Mouse (Mus musculus) forebrain, postnatal 0 days (tissue): ENCODE measurements at regions not wholly inside any gene's neighbourhood (a gene's known extent, or its start where the extent isn't known, plus 50 kb on each side); places are given as distances from the start of the nearest gene placed in this dataset.
"Not testable (repeated sequence)": the region's sequence is repeated elsewhere in the genome, so short reads cannot be mapped to it uniquely, and the experiment has no call there.

Experiments used
- ATAC-seq: fragments of 200-750 bp; cut with Nextera tagmentation; 2 replicates; pipeline ENCODE4 v1.8.0; 2017; ENCODE audit warnings: mild to moderate bottlenecking, moderate library complexity
- DNase-seq: peaks from one replicate; pipeline ENCODE4 v3.0.0-alpha.2; 2015
- H3K27ac ChIP-seq: fragments of 300-500 bp; sonication (generic); 2 replicates; pipeline ENCODE4 v1.5.1; 2014; ENCODE audit warnings: low read depth, mild to moderate bottlenecking, antibody characterized with exemption, low read length, moderate library complexity, mixed read lengths
- H3K27me3 ChIP-seq: fragments of 300-500 bp; sonication (generic); 2 replicates; pipeline ENCODE4 v1.6.1; 2014; ENCODE audit warnings: mild to moderate bottlenecking, low read length, mixed read lengths; ENCODE audit not compliant: insufficient read depth
- H3K36me3 ChIP-seq: fragments of 300-500 bp; sonication (generic); 2 replicates; pipeline ENCODE4 v1.6.1; 2014; ENCODE audit warnings: mild to moderate bottlenecking, moderate library complexity; ENCODE audit not compliant: insufficient read depth
- H3K4me1 ChIP-seq: fragments of 300-500 bp; sonication (generic); 2 replicates; pipeline ENCODE4 v1.6.1; 2014; ENCODE audit warnings: antibody characterized with exemption; ENCODE audit not compliant: insufficient read depth
- H3K4me2 ChIP-seq: fragments of 300-500 bp; sonication (generic); 2 replicates; pipeline ENCODE4 v1.6.1; 2014; ENCODE audit warnings: low read depth, mild to moderate bottlenecking, moderate library complexity
- H3K4me3 ChIP-seq: fragments of 300-500 bp; sonication (generic); 2 replicates; pipeline ENCODE4 v1.5.1; 2014; ENCODE audit warnings: low read depth, low read length, mixed read lengths
- H3K9ac ChIP-seq: fragments of 300-500 bp; sonication (generic); 2 replicates; pipeline ENCODE4 v1.6.1; 2014; ENCODE audit warnings: mild to moderate bottlenecking
- H3K9me3 ChIP-seq: fragments of 300-500 bp; sonication (generic); 2 replicates; pipeline ENCODE4 v1.6.1; 2016; ENCODE audit warnings: low read length
- CTCF ChIP-seq: sonication (generic); IDR thresholded peaks from 2 replicates; pipeline ENCODE4 v1.5.1; 2016; ENCODE audit warnings: antibody characterized with exemption, control low read depth, low read depth
- WGBS: fragments of 180-500 bp; shearing (Covaris S2); extraction: QIAGEN DNeasy Blood & Tissue Kit; methylation state at CpG from one replicate; pipeline ENCODE4 v1.1.7; 2014; 5-methylcytosine and 5-hydroxymethylcytosine counted together

DNA sequence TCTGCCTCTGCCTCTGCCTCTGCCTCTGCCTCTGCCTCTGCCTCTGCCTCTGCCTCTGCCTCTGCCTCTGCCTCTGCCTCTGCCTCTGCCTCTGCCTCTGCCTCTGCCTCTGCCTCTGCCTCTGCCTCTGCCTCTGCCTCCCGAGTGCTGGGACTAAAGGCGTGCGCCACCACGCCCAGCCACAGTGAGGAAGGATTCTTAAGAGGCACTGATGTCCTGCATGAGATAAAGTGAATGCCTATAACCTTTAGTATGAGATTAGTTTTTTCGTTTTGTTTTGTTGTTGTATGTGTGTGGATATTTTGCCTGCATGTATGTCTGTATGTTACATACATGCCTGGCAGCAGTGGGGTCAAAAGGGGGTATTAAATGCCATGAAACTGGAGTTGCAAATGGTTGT lies 63.2 kb downstream of the Hlx start:
- H3K4me2 ChIP-seq, H3K4me1 ChIP-seq, DNase-seq, H3K4me3 ChIP-seq, H3K27ac ChIP-seq, H3K9me3 ChIP-seq, ATAC-seq, H3K36me3 ChIP-seq, H3K9ac ChIP-seq, H3K27me3 ChIP-seq: not testable (repeated sequence)
- 95% methylated on average over 5 of the region's 5 CpGs for WGBS

DNA sequence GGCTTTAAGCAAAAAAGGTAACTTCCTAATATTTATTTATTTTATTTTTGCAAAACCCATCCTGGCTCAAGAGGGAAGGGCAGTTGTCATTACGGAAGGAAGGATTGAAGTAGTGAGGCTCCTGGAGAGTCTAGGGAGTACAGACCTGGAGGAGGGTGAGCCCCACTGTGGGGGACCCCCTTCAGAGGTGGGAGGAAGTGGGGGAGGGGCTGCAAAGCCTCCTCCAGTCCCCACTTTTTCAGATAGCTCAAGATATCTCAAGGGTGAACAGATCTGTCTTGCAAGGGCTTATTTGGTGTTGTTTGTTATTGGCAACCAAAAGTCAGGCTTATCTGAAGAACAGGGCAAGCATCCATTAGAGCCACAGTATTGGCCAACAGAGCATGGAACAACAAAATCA lies 64.0 kb downstream of the Hlx start:
- Histone ChIP-seq H3K4me1 (no peaks in the 10 kb centered on the region), H3K9ac (no peak overlapping the region), H3K36me3 (no peaks in the 10 kb centered on the region), H3K4me2 (no peak overlapping the region), H3K27ac (no peak overlapping the region), H3K27me3 (no peaks in the 10 kb centered on the region), H3K9me3 (no peaks in the 10 kb centered on the region), H3K4me3 (no peak overlapping the region)
- DNase-seq (no peak), ATAC-seq (no peak)
- 84% methylated on average over 1 of the region's 1 CpGs for WGBS
- no peak for TF ChIP-seq CTCF

DNA sequence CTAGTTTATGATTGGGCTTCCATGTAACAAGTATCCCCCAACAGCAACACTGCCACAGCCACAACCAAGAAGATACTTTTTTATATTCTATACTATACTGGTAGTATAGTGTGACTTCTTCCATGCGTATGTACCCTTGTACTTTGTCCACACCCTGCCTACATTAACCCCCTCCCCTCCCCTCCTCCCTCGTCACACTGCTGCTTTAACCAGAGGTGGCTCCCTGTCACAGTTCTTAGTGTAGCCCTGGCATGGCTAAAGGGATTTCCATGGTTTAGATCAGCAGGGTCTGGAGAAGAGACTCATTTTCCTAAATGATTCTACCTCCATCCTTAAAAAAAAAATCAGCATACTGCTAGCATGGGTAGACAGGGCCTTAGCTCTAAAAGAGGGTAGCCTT lies 64.4 kb downstream of the Hlx start:
- Histone ChIP-seq H3K9ac (no peak overlapping the region), H3K4me3 (no peak overlapping the region), H3K27me3 (no peaks in the 10 kb centered on the region), H3K36me3 (no peaks in the 10 kb centered on the region), H3K9me3 (no peaks in the 10 kb centered on the region), H3K4me1 (no peaks in the 10 kb centered on the region), H3K27ac (no peak overlapping the region), H3K4me2 (no peak overlapping the region)
- no peak for TF ChIP-seq CTCF
- WGBS: 72% methylated on average over 2 of the region's 2 CpGs
- ATAC-seq: no peak
- DNase-seq: no peak

DNA sequence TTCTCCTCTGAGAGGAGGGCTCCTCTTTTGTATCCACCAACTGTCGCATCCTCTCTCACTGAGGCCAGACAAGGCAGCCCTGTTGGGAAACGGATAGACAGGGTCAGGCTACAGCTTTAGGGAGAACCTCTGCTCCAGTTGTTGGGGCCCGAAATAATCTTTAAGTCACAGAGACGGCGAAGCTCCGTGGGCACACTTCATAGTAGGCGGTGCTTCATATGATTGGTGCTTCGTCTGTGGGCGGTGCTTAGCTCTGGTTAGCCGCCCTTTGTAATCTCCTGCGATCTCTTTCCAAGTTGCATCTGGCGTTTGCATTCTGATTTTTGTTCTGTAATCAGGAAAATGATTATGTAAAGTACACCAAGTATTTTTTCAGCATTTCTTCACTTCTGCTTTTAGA lies 67.2 kb downstream of the Hlx start:
- Histone ChIP-seq H3K4me3 (no peak overlapping the region), H3K27me3 (no peaks in the 10 kb centered on the region), H3K9ac (no peak overlapping the region), H3K9me3 (0 out of 2 replicates have a peak, but pooled peaks cover 2% of the 10 kb centered on the region), H3K4me1 (no peaks in the 10 kb centered on the region), H3K4me2 (no peak overlapping the region), H3K27ac (no peak overlapping the region), H3K36me3 (no peaks in the 10 kb centered on the region)
- DNase-seq (no peak), ATAC-seq (no peak)
- WGBS: 80% methylated on average over 12 of the region's 12 CpGs
- TF ChIP-seq CTCF: no peak

- no peaks in the 10 kb centered on the region for H3K36me3 ChIP-seq
- H3K27me3 ChIP-seq: no peaks in the 10 kb centered on the region
- no peak overlapping the region for H3K27ac ChIP-seq
- 66% methylated on average over 5 of the region's 5 CpGs for WGBS
- ATAC-seq: no peak
- no peak for TF ChIP-seq CTCF
- H3K4me3 ChIP-seq: no peak overlapping the region
- DNase-seq: no peak
- H3K9ac ChIP-seq: no peak overlapping the region
- H3K4me1 ChIP-seq: no peaks in the 10 kb centered on the region
- H3K4me2 ChIP-seq: no peak overlapping the region
- 0 out of 2 replicates have a peak, but pooled peaks cover 3% of the 10 kb centered on the region for H3K9me3 ChIP-seq
Measured at GRCm38 (mm10) chr1:184664098-184664375, 68.4 kb downstream of the Hlx start.

DNA sequence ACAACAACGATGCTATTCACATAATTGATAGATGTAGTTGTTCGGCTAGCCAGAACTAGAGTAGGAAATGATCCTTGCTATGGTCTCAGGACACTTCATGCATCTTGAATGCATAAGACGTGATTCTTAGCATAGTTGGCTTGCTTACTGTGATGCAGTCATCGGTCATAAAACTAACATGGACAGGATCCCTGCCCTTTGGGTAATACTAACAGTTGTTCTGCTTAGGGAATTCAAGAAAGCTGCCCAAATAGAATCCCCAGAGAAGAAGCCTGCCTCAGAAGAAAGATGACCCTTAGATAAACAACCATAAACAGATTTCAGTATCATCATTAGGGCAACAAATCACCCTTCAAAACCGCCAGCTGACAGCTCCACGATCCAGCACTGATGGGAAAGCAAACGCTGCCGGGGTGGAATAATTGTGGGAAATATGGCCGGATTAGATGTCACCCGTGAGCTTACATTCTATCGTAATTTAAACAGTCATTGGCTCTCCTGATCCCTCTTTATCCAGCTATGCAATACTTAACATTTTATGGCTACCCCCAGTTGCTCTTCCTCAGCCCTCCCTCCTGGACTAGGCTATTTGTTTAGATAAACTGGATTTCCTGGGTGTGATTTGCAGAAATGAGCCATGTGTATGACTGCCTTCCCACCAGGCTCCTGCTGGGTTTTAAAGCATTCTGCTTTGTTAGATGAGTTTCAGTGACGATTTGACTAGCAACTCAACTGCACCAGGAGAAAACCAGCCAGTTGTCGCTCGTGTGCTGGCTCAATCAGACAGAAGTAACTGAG lies 68.9 kb downstream of the Hlx start:
- Histone ChIP-seq H3K9ac (no peak overlapping the region), H3K27me3 (no peaks in the 10 kb centered on the region), H3K27ac (no peak overlapping the region), H3K4me2 (no peak overlapping the region), H3K36me3 (no peaks in the 10 kb centered on the region), H3K4me1 (no peaks in the 10 kb centered on the region), H3K4me3 (no peak overlapping the region), H3K9me3 (0 out of 2 replicates have a peak, but pooled peaks cover 3% of the 10 kb centered on the region)
- ATAC-seq: no peak; the same call in 1 of the 2 replicates
- DNase-seq: no peak
- 70% methylated on average over 14 of the region's 14 CpGs for WGBS
- TF ChIP-seq CTCF: no peak

DNA sequence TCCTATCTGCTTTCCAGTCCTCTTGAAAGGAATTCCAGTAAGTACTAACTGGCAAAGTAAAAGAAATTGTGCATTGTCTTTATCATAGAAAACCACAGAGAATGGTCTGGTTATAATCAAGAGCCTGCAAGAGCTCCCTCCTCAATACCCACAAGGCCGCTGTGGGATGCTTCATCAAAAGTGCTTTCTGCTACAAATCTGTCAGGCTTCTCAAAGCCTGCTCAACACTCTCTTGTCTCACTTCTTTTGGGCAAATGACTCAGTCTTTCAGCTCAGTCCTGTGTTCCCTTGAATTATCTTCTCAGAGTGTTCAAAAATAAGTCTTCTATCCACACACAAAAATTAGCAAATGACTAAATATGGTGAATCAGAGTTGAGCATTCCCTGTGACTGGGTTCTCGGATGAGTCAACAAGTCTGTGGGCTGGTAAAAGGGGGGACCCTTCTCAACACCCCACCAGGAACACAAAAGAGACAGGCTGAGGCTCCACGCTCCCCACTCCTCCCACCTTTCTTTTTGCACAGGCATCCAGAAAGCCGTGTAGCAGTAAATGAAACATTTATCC lies 81.8 kb downstream of the Hlx start:
- no peak overlapping the region for H3K27ac ChIP-seq
- H3K4me1 ChIP-seq: no peaks in the 10 kb centered on the region
- H3K27me3 ChIP-seq: no peaks in the 10 kb centered on the region
- H3K4me2 ChIP-seq: no peak overlapping the region
- TF ChIP-seq CTCF: no peak
- ATAC-seq: no peak
- H3K36me3 ChIP-seq: no peaks in the 10 kb centered on the region
- WGBS: 90% methylated on average over 4 of the region's 4 CpGs
- H3K9ac ChIP-seq: no peak overlapping the region
- H3K9me3 ChIP-seq: 0 out of 2 replicates have a peak, but pooled peaks cover 8% of the 10 kb centered on the region
- no peak for DNase-seq
- no peak overlapping the region for H3K4me3 ChIP-seq
